Mouse (Mus musculus): Measurements from ENCODE around the gene Dck.

Dck gene

GRCm38 (mm10) chr5:88824838-88825237, 60.0 kb downstream of the Dck start:
- no peak for TF ChIP-seq GATA4 (IDR thresholded peaks at IDR 0.05; ENCODE audit: insufficient replicate concordance, low read length)

- TF ChIP-seq GATA4 (IDR thresholded peaks at IDR 0.05; ENCODE audit: insufficient replicate concordance, low read length) = no peak
Observed at GRCm38 (mm10) chr5:88829835-88830571, 65.2 kb downstream of the Dck start.

GRCm38 (mm10) chr5:88830880-88831279, 66.1 kb downstream of the Dck start:
- no peak for TF ChIP-seq GATA4 (IDR thresholded peaks at IDR 0.05; ENCODE audit: insufficient replicate concordance, low read length)

- no peak for TF ChIP-seq GATA4 (IDR thresholded peaks at IDR 0.05; ENCODE audit: insufficient replicate concordance, low read length)
Observed at GRCm38 (mm10) chr5:88831935-88832334, 67.1 kb downstream of the Dck start.

Data from liver, adult (tissue).